Mouse (Mus musculus): ENCODE measurements around the gene Gm7951.
"Not testable (repeated sequence)": the region's sequence is repeated elsewhere in the genome, so short reads cannot be mapped to it uniquely, and the experiment has no call there.

Gene Gm7951

DNA sequence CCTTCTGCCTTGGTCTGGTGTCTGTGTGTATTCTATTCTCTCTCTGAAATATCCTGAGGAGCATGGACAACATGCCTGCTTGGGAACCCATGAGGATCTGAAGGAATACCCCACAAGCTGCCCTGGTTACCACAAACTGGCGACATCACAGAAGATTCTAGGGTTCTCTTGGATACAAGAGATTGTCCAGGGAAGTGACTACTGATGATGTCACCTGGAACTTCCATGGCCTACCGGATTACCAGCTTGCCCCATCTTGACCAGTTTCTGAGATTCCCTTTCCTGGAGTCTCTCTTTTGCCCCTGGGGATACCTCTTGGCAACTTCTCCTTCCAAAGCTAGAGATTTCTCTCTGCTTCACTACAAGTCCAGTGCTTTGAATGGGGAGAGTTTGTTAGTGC is at the start of gene Gm7951:
Gene Gm7951, minus strand, starts transcription at position 101 of the 400 bp plus-strand sequence.
- DNase-seq (ENCODE audit: extremely low read depth, low read depth): not testable (repeated sequence)

DNA sequence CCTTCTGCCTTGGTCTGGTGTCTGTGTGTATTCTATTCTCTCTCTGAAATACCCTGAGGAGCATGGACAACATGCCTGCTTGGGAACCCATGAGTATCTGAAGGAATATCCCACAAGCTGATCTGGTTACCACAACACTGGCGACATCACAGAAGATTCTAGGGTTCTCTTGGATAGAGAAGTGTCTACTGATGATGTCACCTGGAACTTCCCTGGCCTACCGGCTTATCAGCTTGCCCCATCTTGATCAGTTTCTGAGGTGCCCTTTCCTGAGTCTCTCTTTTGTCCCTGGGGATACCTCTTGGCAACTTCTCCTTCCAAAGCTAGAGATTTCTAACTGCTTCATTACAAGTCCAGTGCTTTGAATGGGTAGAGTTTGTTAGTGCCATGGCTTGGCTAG is 45.4 kb upstream of the Gm7951 start, which contains the start of gene Gm17027:
Gene Gm17027, minus strand, starts transcription at position 101 of the 400 bp plus-strand sequence.
- not testable (repeated sequence) for DNase-seq (ENCODE audit: extremely low read depth, low read depth)

DNA sequence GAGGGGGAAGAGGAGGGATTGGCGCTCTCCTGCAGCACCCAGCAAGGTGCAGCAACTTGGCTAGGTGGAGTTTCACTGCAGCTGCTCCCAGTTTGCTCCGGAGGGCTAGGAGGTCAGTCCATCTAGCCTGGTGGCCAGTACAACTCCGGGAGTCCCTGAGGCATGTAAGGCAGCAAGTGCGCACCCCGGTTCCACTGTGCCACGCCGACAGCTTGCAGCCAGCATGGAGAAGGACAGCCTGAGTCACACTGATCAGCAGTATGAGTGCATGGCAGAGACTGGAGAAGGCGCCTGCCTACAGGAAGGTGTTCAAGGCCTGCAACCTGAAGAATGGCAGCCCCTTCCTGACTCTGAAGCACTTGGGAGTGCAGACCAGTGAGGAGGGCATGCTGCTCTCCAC is 17.4 kb upstream of the Gm7951 start:
- DNase-seq (ENCODE audit: extremely low read depth, low read depth): not testable (repeated sequence)

DNA sequence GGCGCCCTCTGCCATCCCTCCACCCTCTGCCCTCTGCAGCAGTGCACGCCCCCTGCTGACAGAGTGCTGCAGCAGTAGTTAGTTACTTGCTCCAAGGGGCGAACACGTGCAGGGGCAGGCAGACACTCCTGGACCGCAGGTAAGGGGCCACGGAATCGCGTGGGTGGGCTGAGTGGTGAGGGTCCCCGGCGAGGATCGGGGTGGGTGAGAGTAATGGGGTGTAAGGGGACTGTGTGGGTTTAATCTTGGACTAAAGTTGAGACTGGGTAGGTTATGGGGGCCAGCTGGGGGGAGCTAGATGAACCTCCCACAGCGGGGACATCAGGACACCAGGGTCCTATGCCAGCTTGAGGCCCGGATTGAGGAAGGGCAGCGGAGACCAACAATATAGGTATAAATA is 16.6 kb upstream of the Gm7951 start:
- not testable (repeated sequence) for DNase-seq (ENCODE audit: extremely low read depth, low read depth)
